Mouse (Mus musculus): ENCODE results near the gene Zfp300.
A peak's percentile ranks its signal among the peaks of the same experiment; 100 is the strongest.

Gene Zfp300

DNA sequence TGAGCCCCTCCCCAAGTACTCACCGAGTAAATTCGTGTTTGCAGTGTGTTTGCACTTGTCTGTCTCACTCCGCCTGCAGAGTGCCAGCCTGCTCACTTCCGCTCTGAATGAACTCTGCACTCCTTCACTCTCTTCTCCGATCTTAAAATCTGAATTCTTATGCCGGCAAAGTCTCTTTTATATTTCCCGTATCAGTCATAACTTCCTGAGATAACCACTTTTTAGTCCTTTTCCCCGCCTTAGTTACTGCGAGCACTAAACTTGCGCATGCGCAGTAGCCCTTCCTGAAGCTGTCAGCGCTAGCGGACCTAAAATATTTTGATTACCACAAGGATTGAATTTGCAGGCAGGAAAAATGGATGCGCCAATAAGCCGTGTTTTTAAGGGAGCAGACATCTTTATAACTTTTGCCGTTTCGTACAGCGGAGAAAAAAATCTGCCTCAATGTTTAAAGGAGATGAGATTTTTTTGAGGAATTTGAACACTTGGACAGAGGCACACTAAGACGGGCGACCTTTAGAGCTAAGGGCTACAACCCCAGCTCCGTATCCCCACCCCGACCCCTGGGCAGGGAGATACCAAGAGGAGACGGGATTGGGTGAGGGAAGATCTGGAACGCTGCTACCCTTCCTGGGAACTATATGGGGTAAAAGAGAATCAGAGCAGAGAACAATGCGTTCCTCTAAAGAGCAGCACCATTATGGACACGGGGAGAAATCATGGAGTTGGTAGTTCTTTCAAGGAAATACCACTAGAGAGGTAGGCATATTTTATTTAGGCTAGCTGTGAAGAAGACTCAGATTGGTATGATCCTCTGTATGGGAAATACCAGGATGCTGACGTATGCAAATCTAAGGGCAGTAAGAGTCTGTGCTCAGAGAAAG lies at the start of gene Zfp300:
TSS of gene Zfp300 (minus strand) at position 545 of the 884 bp plus-strand sequence.
- DNase-seq (ENCODE audit: low read depth) = peak; percentile 42

DNA sequence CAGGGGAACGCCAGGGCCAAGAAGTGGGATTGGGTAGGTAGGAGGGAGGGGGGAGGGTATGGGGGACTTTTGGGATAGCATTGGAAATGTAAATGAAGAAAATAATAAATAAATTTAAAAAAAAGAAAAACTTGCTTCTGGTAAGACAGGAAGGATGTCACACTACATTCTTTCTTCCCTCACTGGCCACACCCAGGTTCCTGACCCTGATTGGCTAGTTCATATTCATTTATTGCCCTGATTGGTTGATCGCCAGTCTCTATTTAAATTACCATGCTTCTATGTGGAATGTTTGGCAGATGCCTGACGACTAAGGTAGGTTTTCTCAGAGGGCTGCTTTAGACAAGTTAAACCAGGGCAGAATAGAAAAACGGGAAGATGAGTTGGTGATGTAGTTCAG lies 26.2 kb upstream of the Zfp300 start, which contains the start of gene Ssxa1:
TSS of gene Ssxa1 (plus strand) at position 301 of the 400 bp plus-strand sequence.
- DNase-seq (ENCODE audit: low read depth) = no peak

DNA sequence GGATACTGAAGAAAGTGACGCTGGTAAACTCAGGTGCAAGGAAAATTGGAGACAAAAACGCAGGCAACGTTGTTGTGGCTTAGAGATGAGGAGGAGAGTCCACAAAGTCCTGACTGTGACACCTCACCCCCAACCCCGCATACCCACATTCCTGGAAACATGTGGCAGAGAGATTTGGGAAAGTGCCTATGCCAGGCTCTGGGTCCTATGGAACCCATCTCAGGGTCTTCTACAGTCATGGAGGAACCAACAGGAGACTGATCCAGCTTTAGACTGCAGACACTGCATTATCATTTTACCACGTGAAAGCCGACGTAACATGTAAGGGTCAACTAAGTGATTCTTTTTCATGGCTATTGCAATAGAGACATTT lies 526 bp upstream of the Zfp300 start:
- DNase-seq (ENCODE audit: low read depth) = no peak

DNA sequence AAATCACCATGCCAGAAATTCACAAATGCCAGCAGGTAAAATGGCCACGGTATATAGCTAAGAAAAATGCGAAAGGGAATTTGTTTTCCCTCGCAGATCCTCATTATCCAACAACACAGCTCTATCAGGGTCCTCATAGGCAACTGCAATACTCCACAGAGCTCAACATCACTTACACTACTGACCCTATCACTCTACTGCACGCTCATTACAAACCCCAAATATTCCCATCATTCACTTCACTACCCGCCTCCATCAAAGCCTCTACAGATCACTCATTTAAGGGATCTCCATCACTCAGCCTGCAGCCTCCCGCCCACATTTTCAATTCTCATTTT lies 713 bp downstream of the Zfp300 start:
- DNase-seq (ENCODE audit: low read depth) = no peak

DNA sequence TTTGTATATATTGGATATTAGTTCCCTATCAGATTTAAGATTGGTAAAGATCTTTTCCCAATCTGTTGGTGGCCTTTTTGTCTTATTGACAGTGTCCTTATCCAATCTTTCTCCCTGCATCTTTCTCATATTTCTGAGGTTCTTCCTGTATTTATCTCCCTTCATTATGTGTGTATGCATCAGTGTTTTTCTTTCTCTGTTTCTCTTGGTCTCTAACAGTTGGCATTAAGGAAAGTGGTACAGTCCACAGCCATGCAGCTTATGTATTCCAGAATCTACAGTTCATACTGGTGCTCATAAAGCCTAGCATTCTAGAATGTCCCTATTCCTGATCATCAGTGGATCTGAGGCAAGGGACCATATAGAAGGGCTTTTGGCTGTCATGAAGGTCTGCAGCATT lies 21.2 kb downstream of the Zfp300 start, which contains the start of gene Spaca5:
TSS of gene Spaca5 (plus strand) at position 301 of the 400 bp plus-strand sequence.
- DNase-seq (ENCODE audit: low read depth) = no peak

DNA sequence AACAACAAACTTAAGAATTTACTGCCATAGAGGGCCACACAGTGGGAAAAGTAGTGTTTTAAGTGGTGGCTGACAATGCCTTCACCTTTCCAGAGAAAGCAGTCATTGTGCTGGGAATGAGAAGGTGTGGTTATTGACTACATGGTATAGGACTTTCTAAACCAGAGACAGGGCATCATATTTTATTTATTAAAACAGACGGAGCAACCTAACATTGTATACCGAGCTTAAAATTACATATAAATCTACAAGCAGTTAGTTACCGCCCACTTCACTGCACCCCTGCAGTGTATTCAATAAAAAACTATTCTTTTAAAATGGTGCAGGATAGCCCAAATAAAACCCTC lies 26.8 kb downstream of the Zfp300 start:
- DNase-seq (ENCODE audit: low read depth) = no peak

DNA sequence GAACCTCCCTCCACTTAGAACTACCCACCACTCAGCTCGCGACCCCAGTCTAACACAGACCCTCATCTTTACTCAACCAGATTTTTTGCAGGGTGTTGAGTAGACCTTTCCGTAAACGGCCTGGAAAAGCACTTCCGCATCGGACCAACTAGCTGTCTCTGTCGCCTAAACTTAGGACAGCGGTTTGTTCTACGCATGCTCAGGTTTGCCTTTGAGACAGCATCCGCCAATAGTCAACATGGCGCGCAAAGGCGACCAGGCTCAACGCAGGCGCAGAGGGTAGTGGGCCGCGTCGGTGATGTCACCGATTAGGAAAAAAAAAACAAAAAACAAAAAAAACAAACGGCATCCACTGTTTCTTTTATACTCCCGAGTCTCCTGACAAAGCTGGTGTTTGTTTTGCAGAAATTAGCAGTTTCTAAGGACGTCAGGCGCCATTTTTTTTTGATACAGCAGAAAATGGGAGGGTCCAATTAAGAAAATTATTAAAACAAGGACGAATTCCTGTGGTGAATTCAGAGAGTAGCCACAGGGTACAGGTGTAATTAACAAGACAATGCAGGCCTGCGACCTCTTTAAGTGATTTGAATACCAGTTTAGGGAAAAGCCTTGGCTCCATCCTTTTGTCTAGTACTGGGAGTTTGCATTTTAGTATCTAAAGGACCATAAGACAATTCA lies 27.3 kb downstream of the Zfp300 start, which contains the start of gene Zfp182:
TSS of gene Zfp182 (minus strand) at position 451 of the 678 bp plus-strand sequence.
- DNase-seq (ENCODE audit: low read depth) = peak; percentile 38

DNA sequence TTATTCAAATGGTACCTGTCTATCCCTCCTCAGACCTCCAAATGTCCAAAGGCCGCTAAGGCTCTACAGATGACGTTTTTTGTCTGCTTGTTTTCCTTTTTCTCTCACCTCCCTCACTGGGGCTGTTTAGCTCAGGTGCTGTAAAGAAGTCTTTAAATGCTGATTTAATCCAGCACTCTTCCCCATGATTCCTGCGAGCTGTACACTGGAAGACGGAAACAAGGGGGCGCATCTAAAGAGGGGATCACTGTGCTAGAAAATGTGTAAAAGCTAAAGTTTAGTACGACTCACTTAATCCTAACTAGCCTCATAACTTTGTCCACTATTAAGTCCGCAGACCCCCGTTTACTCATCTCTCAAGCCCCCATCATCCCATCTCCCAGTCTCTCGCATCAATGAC lies 27.9 kb downstream of the Zfp300 start:
- no peak for DNase-seq (ENCODE audit: low read depth)

Measured in fibroblast of lung, adult 2 months (primary cell).